Mouse (Mus musculus) heart, postnatal 4 days (tissue): ENCODE data around the gene Arhgef1. TPM values are rescaled to one million over a fixed set of nuclear protein-coding genes. Genes with fewer than 3 reads are reported as not detected.
"Not testable (repeated sequence)": the region's sequence is repeated elsewhere in the genome, so short reads cannot be mapped to it uniquely, and the experiment has no call there.

Source experiments
- DNase-seq: peaks from one replicate; pipeline ENCODE4 v3.0.0; 2021
- total RNA-seq, 2 experiments: library from RNA; stranded (reverse); gene quantifications; 2 replicates each; pipeline ENCODE4 v1.2.3; 2021

The Arhgef1 gene
- total RNA-seq, 2 experiments from 2014 or later: 87.0 to 88.2 TPM

DNA sequence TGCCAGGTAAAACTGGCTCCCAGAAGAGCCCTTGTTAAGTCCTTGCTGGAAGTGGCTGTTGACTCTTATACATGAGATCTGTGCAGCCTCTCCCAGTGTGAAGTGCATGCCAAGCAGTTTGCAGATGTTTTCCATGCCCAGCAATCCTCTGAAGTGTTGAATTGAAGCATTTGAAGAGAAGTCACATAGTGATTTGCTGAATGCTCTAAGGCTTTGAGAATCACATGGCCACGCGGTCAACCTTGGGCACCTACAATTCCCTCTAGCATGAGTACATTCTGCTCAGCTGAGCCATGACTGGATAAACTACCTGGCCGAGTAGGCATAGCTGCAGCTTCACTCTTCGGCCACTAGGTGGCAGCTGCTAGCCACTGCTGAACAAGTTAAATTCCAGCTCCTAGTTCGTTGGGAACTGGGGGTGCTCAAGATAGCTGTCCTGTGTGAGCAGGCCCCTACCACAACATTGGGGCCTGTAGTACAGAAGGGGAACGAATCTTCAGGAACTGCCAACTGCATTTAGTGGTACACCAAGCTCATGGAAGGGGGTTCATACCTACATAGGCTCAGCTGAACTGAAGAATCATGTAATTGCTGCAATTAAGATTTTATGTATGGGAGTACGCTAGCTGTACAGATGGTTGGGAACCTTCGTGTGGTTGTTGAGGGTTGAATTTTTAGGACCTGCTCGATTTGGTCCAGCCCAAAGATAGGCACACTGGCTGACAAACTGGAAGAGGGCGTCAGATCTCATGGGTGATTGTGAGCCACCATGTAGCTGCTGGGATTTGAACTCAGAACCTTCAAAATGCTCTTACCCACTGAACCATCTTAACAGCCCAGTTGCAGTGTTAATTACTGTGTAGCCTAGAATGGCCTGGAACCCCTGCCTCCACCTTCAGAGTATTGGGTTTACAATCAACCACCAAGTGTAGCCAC is 12.2 kb upstream of the Arhgef1 start:
- peak; percentile 78 for DNase-seq

DNA sequence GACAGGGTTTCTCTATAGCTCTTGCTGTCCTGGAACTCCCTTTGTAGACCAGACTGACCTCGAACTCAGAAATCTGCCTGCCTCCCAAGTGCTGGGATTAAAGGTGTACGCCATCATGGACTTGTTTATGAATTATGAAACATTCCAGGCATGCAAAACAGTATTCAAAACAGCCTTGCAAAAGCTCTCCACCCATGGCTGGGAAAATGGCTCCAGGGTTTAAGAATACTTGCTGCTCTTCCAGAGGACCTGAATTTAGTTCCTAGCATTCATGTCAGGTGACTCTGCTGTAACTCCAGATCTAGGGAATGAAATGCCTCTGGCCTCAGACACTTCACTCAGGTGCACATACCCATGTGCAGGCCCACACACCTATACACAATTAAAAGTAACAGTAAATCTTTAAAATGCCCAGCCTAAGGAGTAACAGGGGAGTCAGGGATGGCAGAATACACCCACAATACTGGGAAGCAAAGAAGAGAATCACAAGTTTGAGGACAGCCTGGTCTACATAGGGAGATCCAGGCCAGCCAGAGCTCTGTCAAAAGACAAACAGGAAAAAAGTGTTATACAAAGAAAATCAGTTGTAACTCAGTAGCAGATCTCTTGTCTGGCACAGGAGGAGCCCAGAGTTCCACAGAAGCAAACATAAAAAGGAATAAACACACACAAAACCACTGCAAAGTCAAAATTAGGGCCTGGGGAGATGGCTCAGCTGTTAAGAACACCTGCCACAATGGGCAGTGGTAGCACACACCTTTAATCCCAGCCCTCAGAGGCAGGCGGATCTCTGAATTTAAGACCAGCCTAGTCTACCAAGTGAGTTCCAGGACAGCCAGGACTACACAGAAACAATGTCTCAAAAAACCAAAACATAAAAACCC is 11.2 kb upstream of the Arhgef1 start:
- DNase-seq: no peak

- no peak for DNase-seq
These were observed 10.6 kb upstream of the Arhgef1 start for GRCm38 (mm10) chr7:24892125-24892583.

- DNase-seq: not testable (repeated sequence)
These were observed 7.0 kb upstream of the Arhgef1 start for GRCm38 (mm10) chr7:24895749-24896148.

- no peak for DNase-seq
These were observed 6.4 kb upstream of the Arhgef1 start for GRCm38 (mm10) chr7:24896269-24896668.

DNA sequence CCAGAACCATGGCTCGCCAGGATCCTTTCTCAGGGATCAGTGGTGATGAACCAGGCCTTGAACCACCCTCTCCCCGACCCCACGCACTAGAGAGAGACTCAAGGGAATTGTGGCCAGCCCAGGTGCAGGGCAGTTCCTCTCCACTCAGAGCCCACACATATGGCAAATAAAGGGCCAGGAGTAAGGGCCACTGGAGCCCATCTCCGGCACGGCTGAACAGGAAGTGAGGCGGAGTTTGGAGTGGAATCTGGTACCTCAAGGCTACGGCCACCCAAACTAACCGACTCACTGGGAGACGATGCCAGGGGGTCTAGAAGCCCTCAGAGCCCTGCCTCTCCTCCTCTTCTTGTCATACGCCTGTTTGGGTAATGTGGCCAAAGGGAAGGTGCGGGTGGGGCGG is 5.5 kb upstream of the Arhgef1 start, which contains the start of gene Cd79a:
Gene Cd79a, plus strand, starts transcription at position 158 of the 400 bp plus-strand sequence.
- no peak for DNase-seq

DNA sequence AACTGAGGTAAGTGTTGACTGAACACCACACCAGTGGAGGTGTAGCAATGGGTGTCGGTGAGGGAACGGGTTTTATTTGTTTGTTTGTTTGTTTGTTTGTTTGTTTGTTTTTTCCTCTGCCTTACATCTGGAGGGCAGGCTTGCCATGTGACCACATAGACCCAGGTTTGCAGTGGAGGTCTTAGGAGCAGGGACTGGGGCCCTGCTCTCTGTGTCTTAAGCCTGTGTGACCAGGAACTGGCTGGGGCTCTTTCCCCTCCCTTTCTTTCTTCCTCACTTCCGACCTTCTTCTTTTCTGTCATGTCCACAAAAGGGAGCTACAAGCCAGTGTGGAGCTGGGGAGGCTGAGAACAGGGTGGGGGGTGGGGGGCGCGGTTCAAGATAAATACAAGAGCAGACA is 4.8 kb upstream of the Arhgef1 start:
- no peak for DNase-seq

- no peak for DNase-seq
These were observed 1.6 kb upstream of the Arhgef1 start for GRCm38 (mm10) chr7:24901114-24901513.

DNA sequence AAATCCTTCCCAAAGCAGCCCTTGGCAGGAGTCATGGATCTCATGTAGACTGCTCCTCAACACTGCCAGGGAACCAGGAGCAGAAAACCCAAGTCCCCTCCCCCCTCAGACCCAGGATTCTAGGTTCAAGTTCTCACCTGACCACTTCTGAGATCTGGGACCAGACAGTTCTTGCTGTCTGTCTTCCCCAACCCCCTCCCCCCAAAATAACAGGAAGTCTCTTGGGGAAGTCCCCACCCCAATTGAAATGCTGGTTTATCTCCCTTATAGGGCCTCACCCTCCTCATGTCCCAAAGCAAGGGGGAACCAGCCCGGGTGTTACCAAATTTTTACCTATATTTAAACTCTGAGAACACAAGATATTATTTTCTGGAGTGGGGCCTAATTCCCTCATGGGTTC is 870 bp upstream of the Arhgef1 start:
- DNase-seq: no peak

DNA sequence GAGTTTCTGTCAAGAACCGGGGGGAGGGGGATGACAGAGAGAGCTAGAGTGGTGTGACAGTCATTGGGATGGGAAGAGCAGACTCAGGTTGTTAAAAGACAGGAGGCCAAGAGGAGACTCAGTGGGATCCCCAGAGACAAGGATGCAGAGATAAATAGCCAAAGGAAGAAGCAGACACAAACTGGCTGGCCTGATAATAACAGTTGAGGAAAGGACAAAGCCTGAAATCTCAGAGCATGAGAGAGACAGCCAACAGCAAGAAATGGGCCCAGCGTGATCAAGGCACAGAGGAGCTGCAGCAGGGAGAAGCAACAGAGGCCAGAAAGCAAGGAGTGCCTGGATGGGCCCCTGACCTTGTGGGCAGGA is 465 bp upstream of the Arhgef1 start:
- DNase-seq: no peak

GRCm38 (mm10) chr7:24903444-24903825 is 723 bp downstream of the Arhgef1 start:
- DNase-seq: no peak

DNA sequence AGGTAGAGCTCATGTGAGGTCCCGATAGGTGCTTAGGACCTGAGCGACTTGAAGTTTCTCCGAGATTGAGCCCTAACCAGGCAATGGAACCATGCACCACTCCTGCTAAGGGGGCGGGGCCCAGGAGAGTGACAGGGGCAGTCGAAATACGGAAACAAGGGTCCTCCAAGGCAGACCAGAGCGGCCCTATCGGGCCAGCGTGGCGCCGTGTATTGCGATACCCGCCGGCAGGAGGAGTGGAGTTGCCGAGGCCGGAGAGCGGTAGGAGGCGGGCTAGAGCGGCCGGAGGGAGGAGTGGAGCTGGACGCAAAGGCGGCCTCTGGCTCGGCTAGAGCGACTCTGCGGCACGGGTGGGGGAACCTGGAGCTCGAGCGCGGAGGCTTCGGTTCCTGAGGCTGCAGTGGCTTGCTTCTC is 1.4 kb downstream of the Arhgef1 start:
- peak; percentile 98 for DNase-seq

DNA sequence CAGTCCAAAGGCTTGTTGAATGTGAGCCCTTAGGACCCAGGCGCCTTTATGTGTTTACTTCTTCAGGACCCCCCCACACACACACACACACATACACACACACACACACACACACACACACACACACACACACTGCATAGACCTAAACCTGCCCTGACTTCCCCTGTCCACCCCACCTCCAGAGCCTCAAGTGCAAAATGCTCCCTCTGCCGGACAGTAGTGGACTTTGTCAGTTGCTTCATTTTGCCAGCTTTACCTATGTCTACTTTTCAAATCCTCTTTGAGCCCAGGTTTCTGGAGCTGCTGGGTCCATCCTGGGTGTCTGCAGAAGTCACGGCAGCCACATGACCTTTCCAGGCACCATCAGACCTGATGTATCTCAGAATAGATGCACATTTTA is 2.2 kb downstream of the Arhgef1 start:
- DNase-seq: peak; percentile 74

- DNase-seq: no peak
These were observed 3.8 kb downstream of the Arhgef1 start for GRCm38 (mm10) chr7:24906551-24906950.

GRCm38 (mm10) chr7:24907211-24907748 is 4.6 kb downstream of the Arhgef1 start:
- no peak for DNase-seq

GRCm38 (mm10) chr7:24912480-24912879 is 9.8 kb downstream of the Arhgef1 start:
- DNase-seq: no peak

DNA sequence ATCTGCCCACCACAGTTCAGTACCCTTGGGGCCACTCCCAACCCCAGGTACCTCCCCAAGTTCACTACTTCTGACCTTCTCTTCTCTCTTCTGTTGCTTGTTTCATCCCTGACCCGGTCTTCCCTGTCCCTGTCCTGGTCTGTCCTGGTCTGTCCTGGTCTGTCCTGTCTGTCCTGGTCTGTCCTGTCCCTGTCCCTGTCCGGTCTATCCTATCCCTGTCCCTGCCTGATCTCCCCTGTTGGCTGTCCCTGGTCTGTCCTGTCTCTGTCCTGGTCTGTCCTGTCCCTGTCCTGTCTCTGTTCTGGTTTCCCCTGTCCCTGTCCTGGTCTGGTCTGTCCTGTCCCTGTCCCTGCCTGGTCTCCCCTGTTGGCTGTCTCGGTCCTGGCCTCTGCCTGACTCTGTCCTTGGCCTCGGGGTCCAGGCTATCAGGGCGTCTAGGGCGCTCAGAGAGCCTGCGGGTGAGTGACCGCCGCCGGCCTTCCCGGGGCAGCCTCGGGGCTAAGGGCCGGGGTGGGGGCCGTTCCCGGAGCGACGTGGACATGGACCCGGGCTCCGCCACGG is 16.1 kb downstream of the Arhgef1 start:
- DNase-seq: no peak

GRCm38 (mm10) chr7:24919728-24920127 is 17.0 kb downstream of the Arhgef1 start:
- no peak for DNase-seq

- DNase-seq: no peak
These were observed 27.8 kb downstream of the Arhgef1 start for GRCm38 (mm10) chr7:24930475-24930874.

GRCm38 (mm10) chr7:24931651-24932050 is 28.9 kb downstream of the Arhgef1 start:
- DNase-seq: no peak

DNA sequence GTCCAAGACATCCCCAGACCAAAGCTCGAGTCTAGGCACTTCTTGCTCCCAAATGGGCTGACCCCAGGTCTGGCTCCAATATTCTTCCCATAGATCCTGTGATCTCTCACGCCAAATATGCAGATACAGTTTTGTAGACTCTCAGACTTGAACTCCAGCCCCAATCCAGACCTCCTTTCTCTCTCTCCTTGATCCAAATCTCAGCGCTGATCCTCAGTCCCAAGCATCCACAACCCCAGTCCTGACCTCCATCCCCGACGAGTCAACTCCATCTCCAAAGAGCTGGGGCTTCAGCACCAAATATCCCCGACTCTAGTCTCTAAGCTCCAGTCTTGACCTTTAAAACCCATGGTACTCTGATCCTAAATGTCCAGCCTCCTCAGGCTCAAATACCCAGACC is 40.9 kb downstream of the Arhgef1 start:
- DNase-seq: no peak

DNA sequence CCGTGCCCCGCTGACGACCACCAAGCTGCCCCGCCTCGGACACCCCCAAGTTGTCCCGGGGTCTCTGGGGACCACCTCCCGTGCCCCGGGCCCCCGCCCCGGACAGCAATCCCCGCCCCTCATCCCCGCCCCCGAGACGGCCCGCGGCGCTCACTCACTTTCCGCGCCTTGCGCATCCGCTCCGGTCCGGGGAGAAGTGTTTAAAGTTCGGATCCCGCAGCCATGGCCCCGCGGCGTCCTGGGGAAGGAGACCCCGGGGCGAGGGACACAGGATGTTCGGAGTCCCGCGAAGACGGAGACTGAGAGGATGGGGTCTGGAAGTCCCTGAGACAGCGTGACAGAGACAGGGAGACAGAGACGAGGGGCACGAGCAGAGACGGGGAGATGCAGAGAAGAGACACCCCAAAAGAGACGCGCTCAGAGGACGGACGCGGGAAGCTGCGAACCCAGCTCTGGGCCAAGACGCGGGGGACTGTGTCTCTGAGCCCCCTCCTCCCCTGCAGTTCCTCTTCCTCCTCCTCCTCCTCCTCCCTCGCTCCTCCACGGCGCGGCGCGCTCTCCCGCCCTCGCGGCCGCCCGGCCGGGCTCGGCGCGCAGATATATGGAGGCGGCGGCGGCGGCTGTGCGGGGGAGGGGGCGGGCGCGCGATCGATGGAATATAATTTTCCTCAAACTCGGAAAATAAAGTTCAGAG is 41.7 kb downstream of the Arhgef1 start, which contains the start of gene Gm4881:
Gene Gm4881, minus strand, starts transcription at position 238 of the 694 bp plus-strand sequence.
- no peak for DNase-seq
